Mouse (Mus musculus) lung, adult 2 months (tissue): ENCODE measurements around the gene Wasf2. TPM values are rescaled to one million over a fixed set of nuclear protein-coding genes. Genes with fewer than 3 reads are reported as not detected.

Experiments used
- DNase-seq: peaks from one replicate; pipeline ENCODE4 v3.0.0; 2022
- H3K4me1 ChIP-seq: fragments of 200-500 bp; 2 replicates; pipeline ENCODE4 v1.6.1; 2011; ENCODE audit warnings: low read length; ENCODE audit not compliant: control insufficient read depth, insufficient read depth
- H3K4me3 ChIP-seq: fragments of 200-500 bp; replicated peaks from 2 replicates; pipeline ENCODE3; 2011; ENCODE audit warnings: low read depth, mild to moderate bottlenecking, control low read depth, low read length; ENCODE audit errors: extremely low read depth
- CTCF ChIP-seq: fragments of 200-500 bp; IDR thresholded peaks from 2 replicates; pipeline ENCODE4 v1.5.1; 2011; ENCODE audit warnings: mild to moderate bottlenecking, low read length, control low read depth; ENCODE audit not compliant: insufficient read depth
- POLR2A ChIP-seq: fragments of 200-500 bp; IDR thresholded peaks from 2 replicates; pipeline ENCODE4 v1.6.1; 2011; ENCODE audit warnings: low read depth, mild to moderate bottlenecking, control low read depth, low read length, borderline replicate concordance; ENCODE audit errors: extremely low read depth
- WGBS: fragments of 180-500 bp; shearing (Covaris S2); methylation state at CpG from one replicate; pipeline ENCODE4 v1.1.7; 2018; 5-methylcytosine and 5-hydroxymethylcytosine counted together
- polyA plus RNA-seq: library from polyadenylated mRNA; depleted of rRNA; stranded (reverse); fragments of >200 nt; gene quantifications from 2 replicates; pipeline ENCODE4 v1.2.3, GENCODE M21; 2012

Wasf2 gene
- polyA plus RNA-seq, 1 experiment = 109 TPM

GRCm38 (mm10) chr4:133166773-133167172 lies 36.5 kb downstream of the Wasf2 start:
- no peak for TF ChIP-seq POLR2A
- TF ChIP-seq CTCF = no peak
- Histone ChIP-seq H3K4me3 (no peak overlapping the region), H3K4me1 (peaks cover 32% of the 10 kb centered on the region)
- no peak for DNase-seq
- 61% methylated on average over 9 of the region's 9 CpGs for WGBS

- DNase-seq = no peak
- WGBS = 29% methylated on average over 10 of the region's 10 CpGs
- Histone ChIP-seq H3K4me1 (peaks cover 46% of the 10 kb centered on the region), H3K4me3 (no peak overlapping the region)
- TF ChIP-seq POLR2A (no peak), CTCF (no peak)
Observed at GRCm38 (mm10) chr4:133169237-133170055, 39.1 kb downstream of the Wasf2 start.

GRCm38 (mm10) chr4:133170056-133170524 lies 39.8 kb downstream of the Wasf2 start:
- H3K4me1 ChIP-seq = peaks cover 47% of the 10 kb centered on the region
- WGBS = 16% methylated on average over 3 of the region's 3 CpGs
- DNase-seq = no peak
- H3K4me3 ChIP-seq = no peak overlapping the region
- TF ChIP-seq POLR2A (no peak), CTCF (no peak)

- DNase-seq = no peak
- no peak overlapping the region for H3K4me3 ChIP-seq
- TF ChIP-seq CTCF (no peak), POLR2A (no peak)
- peaks cover 52% of the 10 kb centered on the region for H3K4me1 ChIP-seq
Observed at GRCm38 (mm10) chr4:133170616-133171015, 40.3 kb downstream of the Wasf2 start.

- Histone ChIP-seq H3K4me3 (no peak overlapping the region), H3K4me1 (peaks cover 53% of the 10 kb centered on the region)
- 42% methylated on average over 4 of the region's 4 CpGs for WGBS
- no peak for DNase-seq
- TF ChIP-seq CTCF (no peak), POLR2A (no peak)
Observed at GRCm38 (mm10) chr4:133172451-133172850, 42.1 kb downstream of the Wasf2 start.

- H3K4me3 ChIP-seq = peak overlapping the region; percentile 29
- peaks cover 59% of the 10 kb centered on the region for H3K4me1 ChIP-seq
- TF ChIP-seq POLR2A = no peak
- TF ChIP-seq CTCF = no peak
- no peak for DNase-seq
- WGBS = 17% methylated on average over 4 of the region's 4 CpGs
Observed at GRCm38 (mm10) chr4:133174361-133174760, 44.1 kb downstream of the Wasf2 start.

- no peak for DNase-seq
- Histone ChIP-seq H3K4me3 (no peak overlapping the region), H3K4me1 (peaks cover 54% of the 10 kb centered on the region)
- TF ChIP-seq CTCF = no peak
- no peak for TF ChIP-seq POLR2A
- 52% methylated on average over 7 of the region's 7 CpGs for WGBS
Observed at GRCm38 (mm10) chr4:133175274-133175673, 45.0 kb downstream of the Wasf2 start.

GRCm38 (mm10) chr4:133175998-133176760 lies 45.9 kb downstream of the Wasf2 start:
- no peak for DNase-seq
- WGBS = 43% methylated on average over 14 of the region's 14 CpGs
- peak overlapping the region; percentile 15 for H3K4me3 ChIP-seq
- TF ChIP-seq POLR2A (0 out of 2 replicates have a peak, but pooled peaks have one; percentile 5), CTCF (no peak)
- H3K4me1 ChIP-seq = peaks cover 47% of the 10 kb centered on the region

- H3K4me3 ChIP-seq = no peak overlapping the region
Observed at GRCm38 (mm10) chr4:133176761-133177403, 46.6 kb downstream of the Wasf2 start.

More at GRCm38 (mm10) chr4:133176761-133177403, 46.6 kb downstream of the Wasf2 start:
- WGBS = 73% methylated on average over 18 of the region's 18 CpGs
- DNase-seq = no peak
- peaks cover 43% of the 10 kb centered on the region for H3K4me1 ChIP-seq
- TF ChIP-seq POLR2A (no peak), CTCF (no peak)
